Mouse (Mus musculus) forebrain, embryonic 15.5 days (tissue): ENCODE data around the gene Plagl2. TPM values are rescaled to one million over a fixed set of nuclear protein-coding genes. Genes with fewer than 3 reads are reported as not detected.

Experiments
- ATAC-seq: fragments of 200-750 bp; cut with Nextera tagmentation; replicated peaks from 2 replicates; pipeline ENCODE4 v1.8.0; 2017; ENCODE audit warnings: mild to moderate bottlenecking, moderate TSS enrichment, moderate library complexity
- H3K27ac ChIP-seq: fragments of 300-500 bp; sonication (generic); replicated peaks from 2 replicates; pipeline ENCODE4 v1.5.1; 2015; ENCODE audit warnings: mild to moderate bottlenecking, inconsistent platforms
- H3K27me3 ChIP-seq: fragments of 300-500 bp; sonication (generic); 2 replicates; pipeline ENCODE4 v1.6.1; 2015; ENCODE audit warnings: inconsistent platforms
- H3K36me3 ChIP-seq: fragments of 300-500 bp; sonication (generic); 2 replicates; pipeline ENCODE4 v1.6.1; 2015; ENCODE audit warnings: mild to moderate bottlenecking, inconsistent platforms
- H3K4me1 ChIP-seq: fragments of 300-500 bp; sonication (generic); 2 replicates; pipeline ENCODE4 v1.6.1; 2015; ENCODE audit warnings: inconsistent platforms
- H3K4me2 ChIP-seq: fragments of 300-500 bp; sonication (generic); replicated peaks from 2 replicates; pipeline ENCODE4 v1.6.1; 2015; ENCODE audit warnings: mild to moderate bottlenecking, inconsistent platforms
- H3K4me3 ChIP-seq: fragments of 300-500 bp; sonication (generic); 2 replicates; pipeline ENCODE4 v1.5.1; 2015; ENCODE audit warnings: mild to moderate bottlenecking, inconsistent platforms
- H3K9ac ChIP-seq: fragments of 300-500 bp; sonication (generic); replicated peaks from 2 replicates; pipeline ENCODE4 v1.6.1; 2015; ENCODE audit warnings: mild to moderate bottlenecking, inconsistent platforms
- H3K9me3 ChIP-seq: fragments of 300-500 bp; sonication (generic); 2 replicates; pipeline ENCODE4 v1.6.1; 2016; ENCODE audit warnings: inconsistent platforms
- WGBS: fragments of 180-500 bp; shearing (Covaris S2); methylation state at CpG from one replicate; pipeline ENCODE4 v1.1.7; 2015; ENCODE audit warnings: mixed read lengths; 5-methylcytosine and 5-hydroxymethylcytosine counted together
- polyA plus RNA-seq: library from polyadenylated mRNA; unstranded; fragments of >200 nt; fragmentation: Nextera tagmentation; extraction: Ambion mirVana; gene quantifications from 2 replicates; pipeline ENCODE4 v1.2.1, GENCODE M21; 2015

Gene Plagl2
- polyA plus RNA-seq, 1 experiment from 2014 or later, result 6.8 TPM

- H3K4me3 ChIP-seq, result no peak overlapping the region
- H3K4me1 ChIP-seq, result no peaks in the 10 kb centered on the region
- no peak overlapping the region for H3K4me2 ChIP-seq
- no peak overlapping the region for H3K27ac ChIP-seq
- H3K36me3 ChIP-seq, result peaks cover 50% of the 10 kb centered on the region
- no peak overlapping the region for H3K9ac ChIP-seq
- WGBS, result 81% methylated on average over 7 of the region's 7 CpGs
- H3K27me3 ChIP-seq, result no peaks in the 10 kb centered on the region
- H3K9me3 ChIP-seq, result no peaks in the 10 kb centered on the region
- ATAC-seq, result no peak
These were observed 21.8 kb upstream of the Plagl2 start for GRCm38 (mm10) chr2:153263053-153263452.

GRCm38 (mm10) chr2:153259864-153260674, 18.8 kb upstream of the Plagl2 start:
- Histone ChIP-seq H3K4me1 (no peaks in the 10 kb centered on the region), H3K27me3 (no peaks in the 10 kb centered on the region), H3K4me2 (no peak overlapping the region), H3K9me3 (no peaks in the 10 kb centered on the region), H3K36me3 (peaks cover 33% of the 10 kb centered on the region), H3K27ac (no peak overlapping the region), H3K4me3 (no peak overlapping the region), H3K9ac (no peak overlapping the region)
- 80% methylated on average over 3 of the region's 3 CpGs for WGBS
- ATAC-seq, result no peak

- Histone ChIP-seq H3K9ac (no peak overlapping the region), H3K27ac (no peak overlapping the region), H3K9me3 (no peaks in the 10 kb centered on the region), H3K4me1 (no peaks in the 10 kb centered on the region), H3K4me2 (no peak overlapping the region), H3K36me3 (peaks cover 30% of the 10 kb centered on the region), H3K4me3 (no peak overlapping the region), H3K27me3 (no peaks in the 10 kb centered on the region)
- 87% methylated on average over 12 of the region's 12 CpGs for WGBS
- ATAC-seq, result no peak
These were observed 18.0 kb upstream of the Plagl2 start for GRCm38 (mm10) chr2:153259030-153259863.

GRCm38 (mm10) chr2:153256604-153257003, 15.4 kb upstream of the Plagl2 start:
- Histone ChIP-seq H3K9ac (no peak overlapping the region), H3K27ac (no peak overlapping the region), H3K4me2 (no peak overlapping the region), H3K27me3 (no peaks in the 10 kb centered on the region), H3K4me3 (no peak overlapping the region), H3K4me1 (no peaks in the 10 kb centered on the region), H3K36me3 (peaks cover 29% of the 10 kb centered on the region), H3K9me3 (no peaks in the 10 kb centered on the region)
- ATAC-seq, result no peak
- 89% methylated on average over 2 of the region's 2 CpGs for WGBS

GRCm38 (mm10) chr2:153249751-153250150, 8.5 kb upstream of the Plagl2 start:
- peaks cover 44% of the 10 kb centered on the region for H3K36me3 ChIP-seq
- no peaks in the 10 kb centered on the region for H3K27me3 ChIP-seq
- H3K4me3 ChIP-seq, result no peak overlapping the region
- no peaks in the 10 kb centered on the region for H3K9me3 ChIP-seq
- H3K27ac ChIP-seq, result no peak overlapping the region
- WGBS, result 91% methylated on average over 5 of the region's 5 CpGs
- H3K9ac ChIP-seq, result no peak overlapping the region
- no peak overlapping the region for H3K4me2 ChIP-seq
- ATAC-seq, result no peak
- no peaks in the 10 kb centered on the region for H3K4me1 ChIP-seq

- Histone ChIP-seq H3K4me3 (peak overlapping the region; percentile 92), H3K4me1 (peaks cover 39% of the 10 kb centered on the region), H3K27ac (peak overlapping the region; percentile 85; the same call in 1 of the 2 replicates), H3K9ac (peak overlapping the region; percentile 92), H3K4me2 (peak overlapping the region; percentile 84), H3K36me3 (no peaks in the 10 kb centered on the region), H3K9me3 (no peaks in the 10 kb centered on the region), H3K27me3 (no peaks in the 10 kb centered on the region)
- no peak for ATAC-seq
- WGBS, result 70% methylated on average over 6 of the region's 6 CpGs
These were observed 930 bp upstream of the Plagl2 start for GRCm38 (mm10) chr2:153242156-153242555.

GRCm38 (mm10) chr2:153240701-153241235, 458 bp downstream of the Plagl2 start:
- Histone ChIP-seq H3K27ac (peak overlapping the region; percentile 85), H3K4me1 (peaks cover 39% of the 10 kb centered on the region), H3K4me2 (peak overlapping the region; percentile 84), H3K9me3 (no peaks in the 10 kb centered on the region), H3K27me3 (no peaks in the 10 kb centered on the region), H3K9ac (peak overlapping the region; percentile 92), H3K36me3 (peaks cover 3% of the 10 kb centered on the region), H3K4me3 (peak overlapping the region; percentile 92)
- WGBS, result under 1% methylated on average over 33 of the region's 33 CpGs
- no peak; the same call in 1 of the 2 replicates for ATAC-seq

- Histone ChIP-seq H3K27me3 (no peaks in the 10 kb centered on the region), H3K4me1 (peaks cover 39% of the 10 kb centered on the region), H3K9me3 (no peaks in the 10 kb centered on the region), H3K9ac (peak overlapping the region; percentile 92), H3K4me2 (peak overlapping the region; percentile 84), H3K36me3 (peaks cover 11% of the 10 kb centered on the region), H3K27ac (peak overlapping the region; percentile 27; the same call in 1 of the 2 replicates), H3K4me3 (peak overlapping the region; percentile 92)
- no peak for ATAC-seq
- under 1% methylated on average over 22 of the region's 22 CpGs for WGBS
These were observed 1.3 kb downstream of the Plagl2 start for GRCm38 (mm10) chr2:153239860-153240480.

GRCm38 (mm10) chr2:153239021-153239859, 2.0 kb downstream of the Plagl2 start:
- peak overlapping the region; percentile 92 for H3K9ac ChIP-seq
- peak overlapping the region; percentile 92 for H3K4me3 ChIP-seq
- WGBS, result 42% methylated on average over 7 of the region's 7 CpGs
- 0 out of 2 replicates have a peak overlapping the region, but pooled peaks have one; percentile 27 for H3K27ac ChIP-seq
- H3K4me2 ChIP-seq, result peak overlapping the region; percentile 84
- no peaks in the 10 kb centered on the region for H3K27me3 ChIP-seq
- H3K4me1 ChIP-seq, result peaks cover 39% of the 10 kb centered on the region
- peaks cover 18% of the 10 kb centered on the region for H3K36me3 ChIP-seq
- ATAC-seq, result no peak
- no peaks in the 10 kb centered on the region for H3K9me3 ChIP-seq

GRCm38 (mm10) chr2:153238406-153238805, 2.8 kb downstream of the Plagl2 start:
- no peak for ATAC-seq
- Histone ChIP-seq H3K36me3 (peaks cover 24% of the 10 kb centered on the region), H3K9ac (no peak overlapping the region), H3K4me3 (no peak overlapping the region), H3K27ac (no peak overlapping the region), H3K4me2 (no peak overlapping the region), H3K9me3 (no peaks in the 10 kb centered on the region), H3K4me1 (peaks cover 39% of the 10 kb centered on the region), H3K27me3 (no peaks in the 10 kb centered on the region)
- 55% methylated on average over 2 of the region's 2 CpGs for WGBS

GRCm38 (mm10) chr2:153237891-153238290, 3.3 kb downstream of the Plagl2 start:
- H3K9me3 ChIP-seq, result no peaks in the 10 kb centered on the region
- H3K4me3 ChIP-seq, result no peak overlapping the region
- H3K4me1 ChIP-seq, result peaks cover 39% of the 10 kb centered on the region
- no peak overlapping the region for H3K9ac ChIP-seq
- H3K36me3 ChIP-seq, result peaks cover 29% of the 10 kb centered on the region
- H3K4me2 ChIP-seq, result no peak overlapping the region
- H3K27ac ChIP-seq, result no peak overlapping the region
- WGBS, result 66% methylated on average over 4 of the region's 4 CpGs
- H3K27me3 ChIP-seq, result no peaks in the 10 kb centered on the region
- ATAC-seq, result no peak
